Mouse (Mus musculus) cerebellum, postnatal 14 days (tissue): Measurements from ENCODE around the gene Ptms.

Source experiments
- DNase-seq, 2 experiments: peaks; one replicate each; pipeline ENCODE4 v3.0.0; 2021; ENCODE audit warnings: mixed read lengths in 2 of 2

Ptms gene

GRCm38 (mm10) chr6:124919695-124920317 is at the start of gene Ptms:
Gene Ptms (minus strand): TSS chr6:124920103.
- DNase-seq: peak; percentile 99 to 100

- peak; percentile 64 to 84 for DNase-seq
Observed at GRCm38 (mm10) chr6:124967766-124968165, 47.9 kb upstream of the Ptms start.

GRCm38 (mm10) chr6:124966466-124967118 is 46.7 kb upstream of the Ptms start:
- DNase-seq: peak; percentile 24 to 46

GRCm38 (mm10) chr6:124965747-124966146 is 45.8 kb upstream of the Ptms start:
- peak in 1 of 2 experiments; percentile 34 for DNase-seq

GRCm38 (mm10) chr6:124965088-124965719 is 45.3 kb upstream of the Ptms start, which contains the start of gene Cops7a:
Gene Cops7a (minus strand): TSS chr6:124965538.
- DNase-seq: peak; percentile 96 to 97

GRCm38 (mm10) chr6:124964638-124965037 is 44.7 kb upstream of the Ptms start:
- DNase-seq: no peak

GRCm38 (mm10) chr6:124961021-124961420 is 41.1 kb upstream of the Ptms start:
- DNase-seq: no peak

- no peak for DNase-seq
Observed at GRCm38 (mm10) chr6:124959960-124960359, 40.1 kb upstream of the Ptms start.

GRCm38 (mm10) chr6:124958127-124958526 is 38.2 kb upstream of the Ptms start:
- DNase-seq: no peak

- no peak for DNase-seq
Observed at GRCm38 (mm10) chr6:124955212-124955611, 35.3 kb upstream of the Ptms start.

- DNase-seq: no peak
Observed at GRCm38 (mm10) chr6:124953991-124954715, 34.2 kb upstream of the Ptms start.

GRCm38 (mm10) chr6:124943526-124943925 is 23.6 kb upstream of the Ptms start:
- DNase-seq: peak; percentile 67 to 68

GRCm38 (mm10) chr6:124941679-124942078 is 21.8 kb upstream of the Ptms start:
- no peak for DNase-seq

GRCm38 (mm10) chr6:124938554-124938953 is 18.7 kb upstream of the Ptms start:
- no peak for DNase-seq

GRCm38 (mm10) chr6:124937493-124937892 is 17.6 kb upstream of the Ptms start:
- no peak for DNase-seq

GRCm38 (mm10) chr6:124936681-124937080 is 16.8 kb upstream of the Ptms start:
- DNase-seq: peak in 1 of 2 experiments; percentile 30

GRCm38 (mm10) chr6:124934670-124935069 is 14.8 kb upstream of the Ptms start:
- DNase-seq: no peak

GRCm38 (mm10) chr6:124933127-124933526 is 13.2 kb upstream of the Ptms start:
- no peak for DNase-seq

GRCm38 (mm10) chr6:124932314-124932695 is 12.4 kb upstream of the Ptms start:
- DNase-seq: peak; percentile 68 to 70

GRCm38 (mm10) chr6:124931525-124932313 is 11.8 kb upstream of the Ptms start:
- peak; percentile 61 to 67 for DNase-seq

GRCm38 (mm10) chr6:124930754-124931524 is 11.0 kb upstream of the Ptms start, which contains the start of gene Mlf2:
Gene Mlf2 (plus strand): TSS chr6:124931386.
- peak; percentile 100 for DNase-seq
